Mouse (Mus musculus) Patski (cell line): ENCODE results near the gene Nudt4. TPM values are rescaled to one million over a fixed set of nuclear protein-coding genes. Genes with fewer than 3 reads are reported as not detected.

Source experiments
- ATAC-seq: fragments of 100-300 bp; one replicate; pipeline ENCODE4 v1.8.0; 2021
- CTCF ChIA-PET: fragments of 350-600 bp; sonication (Branson Sonifier 250); formaldehyde crosslinking; loops from one replicate; lab custom pipeline; 2022; ENCODE audit warnings: inconsistent platforms; lab: Charles Lee
- POLR2A ChIA-PET: fragments of 350-600 bp; sonication (Branson Sonifier 250); formaldehyde crosslinking; loops from one replicate; lab custom pipeline; 2022; ENCODE audit warnings: antibody characterized with exemption, inconsistent platforms; lab: Charles Lee
- DNase-seq: peaks from one replicate; pipeline ENCODE4 v3.0.0-alpha.2; 2011; ENCODE audit warnings: low read depth, low spot score
- H3K27me3 ChIP-seq: fragments of 371-371 bp; one replicate; pipeline ENCODE4 v1.5.1; 2021
- CTCF ChIP-seq: fragments of 100-300 bp; IDR thresholded peaks from one replicate; pipeline ENCODE4 v1.5.1; 2021
- in situ Hi-C: fragments of 300-500 bp; cut with MboI; formaldehyde crosslinking; loops from 3 replicates; pipeline ENCODE4 v1.11.1; 2018; ENCODE audit warnings: low pct_unique_long_range_greater_than_20kb, mixed read lengths
- polyA plus RNA-seq: library from polyadenylated mRNA; unstranded; gene quantifications from one replicate; pipeline ENCODE4 v1.2.3, GENCODE M21; 2021

Nudt4 gene
- polyA plus RNA-seq, 1 experiment from 2014 or later = 68.6 TPM

- H3K27me3 ChIP-seq = no peaks in the 10 kb centered on the region
- CTCF ChIA-PET = no interaction called here
- in situ Hi-C loops = no loop called here
- no peak for DNase-seq
- POLR2A ChIA-PET = no interaction called here
- no peak for ATAC-seq
- TF ChIP-seq CTCF = no peak
Observed at GRCm38 (mm10) chr10:95591257-95591656, 27.3 kb upstream of the Nudt4 start.

DNA sequence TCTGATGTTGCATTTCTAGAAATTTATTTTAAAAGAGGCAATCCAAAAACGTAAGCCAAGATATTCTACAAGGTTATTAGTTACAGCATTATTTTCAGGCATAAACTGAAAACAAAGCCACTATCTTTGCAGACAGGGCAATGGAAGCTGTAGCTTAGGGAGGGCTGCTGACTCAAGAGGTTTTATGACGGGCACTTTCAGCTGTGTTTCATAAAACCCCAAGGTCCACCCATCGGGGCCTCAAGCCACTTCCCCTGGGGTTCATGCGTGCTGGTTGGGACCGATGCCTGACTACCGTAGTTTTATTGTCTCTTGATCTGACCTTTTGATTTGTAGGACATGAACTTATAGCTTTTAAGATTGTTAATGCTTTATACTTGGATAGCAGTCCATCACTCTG is 26.2 kb upstream of the Nudt4 start:
- no peaks in the 10 kb centered on the region for H3K27me3 ChIP-seq
- CTCF ChIA-PET = interaction anchor here (0.6 kb wide), 1 partner anchor 10 kb away, joined by 3 read pairs; no protein-coding TSS in a partner anchor
- in situ Hi-C loops = no loop called here
- ATAC-seq = no peak
- POLR2A ChIA-PET = no interaction called here
- TF ChIP-seq CTCF = no peak
- no peak for DNase-seq

GRCm38 (mm10) chr10:95589196-95589595 is 25.2 kb upstream of the Nudt4 start:
- ChIA-PET POLR2A (no interaction called here), CTCF (no interaction called here)
- DNase-seq (no peak), ATAC-seq (no peak)
- H3K27me3 ChIP-seq = no peaks in the 10 kb centered on the region
- in situ Hi-C loops = no loop called here
- no peak for TF ChIP-seq CTCF

GRCm38 (mm10) chr10:95587509-95588220 is 23.7 kb upstream of the Nudt4 start:
- no peaks in the 10 kb centered on the region for H3K27me3 ChIP-seq
- ChIA-PET POLR2A (interaction anchor here (0.6 kb wide), 1 partner anchor 338 kb away, joined by 4 read pairs; no protein-coding TSS in a partner anchor), CTCF (no interaction called here)
- no peak for ATAC-seq
- no peak for TF ChIP-seq CTCF
- DNase-seq = no peak
- in situ Hi-C loops = no loop called here

DNA sequence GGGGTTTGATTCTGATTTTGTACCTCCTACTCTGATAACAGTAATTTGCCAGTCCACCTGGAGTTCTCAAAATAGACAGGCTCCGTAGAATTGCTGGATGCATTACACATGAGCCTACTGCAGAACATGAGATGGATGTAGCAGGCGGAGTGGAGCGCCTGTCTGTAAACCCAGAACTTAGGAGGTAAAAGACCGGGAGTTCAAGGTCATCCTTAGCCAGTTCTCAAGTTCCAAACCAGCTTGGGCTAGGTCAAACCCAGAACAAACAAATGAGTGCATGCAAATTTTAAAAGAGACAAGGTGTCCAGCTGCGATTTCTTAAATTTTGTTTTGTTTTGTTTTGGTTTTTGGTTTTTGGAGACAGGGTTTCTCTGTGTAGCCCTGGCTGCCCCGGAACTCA is 21.6 kb upstream of the Nudt4 start:
- TF ChIP-seq CTCF = no peak
- DNase-seq (no peak), ATAC-seq (no peak)
- ChIA-PET POLR2A (no interaction called here), CTCF (no interaction called here)
- H3K27me3 ChIP-seq = no peaks in the 10 kb centered on the region
- in situ Hi-C loops = no loop called here

GRCm38 (mm10) chr10:95577567-95577950 is 13.6 kb upstream of the Nudt4 start:
- in situ Hi-C loops = no loop called here
- TF ChIP-seq CTCF = no peak
- ATAC-seq = no peak
- no peak for DNase-seq
- CTCF ChIA-PET = no interaction called here
- H3K27me3 ChIP-seq = no peaks in the 10 kb centered on the region
- POLR2A ChIA-PET = no interaction called here

DNA sequence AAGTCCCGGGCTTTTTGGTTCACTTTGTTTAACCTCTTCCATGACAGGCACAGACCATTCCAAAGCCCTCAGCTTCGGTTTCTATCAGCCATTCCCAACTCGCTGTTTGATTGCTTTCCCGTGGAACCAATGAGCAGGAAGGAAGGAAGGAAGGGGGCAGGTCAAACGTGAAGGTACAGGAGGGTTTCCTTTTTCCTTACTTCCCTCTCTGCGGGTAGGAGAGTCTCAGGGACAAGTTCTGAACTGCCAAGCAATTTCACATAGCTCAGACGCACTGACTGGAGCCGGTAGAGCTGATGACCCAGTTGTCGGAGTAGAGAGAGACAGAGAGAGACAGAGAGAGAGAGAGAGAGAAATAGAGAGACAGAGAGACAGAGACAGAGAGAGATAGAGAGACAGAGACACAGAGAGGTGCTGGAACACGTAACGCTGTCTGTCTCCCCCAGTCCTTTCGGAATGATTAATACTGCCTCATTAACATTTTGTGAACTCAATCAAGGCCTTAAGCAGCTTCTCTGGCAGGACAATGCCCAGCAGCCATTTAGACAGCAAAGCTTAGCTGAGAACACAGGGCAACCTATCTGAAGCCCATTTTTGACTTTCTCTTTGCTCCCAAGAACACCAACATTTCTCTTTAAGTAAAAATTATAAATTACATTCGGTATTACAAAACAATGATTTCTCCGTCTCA is 13.1 kb upstream of the Nudt4 start:
- in situ Hi-C loops = no loop called here
- ChIA-PET POLR2A (no interaction called here), CTCF (no interaction called here)
- DNase-seq (no peak), ATAC-seq (no peak)
- H3K27me3 ChIP-seq = no peaks in the 10 kb centered on the region
- no peak for TF ChIP-seq CTCF

DNA sequence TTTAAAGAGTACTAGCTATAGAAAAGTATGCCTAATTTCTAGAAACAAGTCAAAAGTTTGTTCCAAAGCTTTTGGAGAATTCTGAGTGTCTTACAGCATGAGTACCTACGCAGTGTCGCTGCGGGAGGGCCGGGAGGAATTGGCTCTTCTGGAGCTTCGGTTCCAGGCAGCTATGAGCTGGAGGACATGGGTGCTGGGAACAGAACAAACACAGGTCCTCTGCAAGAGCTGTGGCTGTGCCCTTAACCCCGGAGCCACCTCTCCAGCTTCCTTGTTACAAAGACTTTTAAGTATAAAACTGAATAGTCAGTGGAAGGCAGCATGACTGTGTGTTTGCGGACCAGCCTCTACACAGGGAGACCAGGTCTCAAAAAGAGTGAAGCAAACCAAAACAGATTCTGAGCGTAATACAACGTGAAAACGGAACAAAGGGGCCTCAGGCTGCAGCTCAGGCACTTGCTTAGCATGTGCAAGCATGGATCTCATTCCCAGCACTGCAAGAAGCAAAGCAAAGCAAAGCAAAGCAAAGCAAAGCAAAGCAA is 12.0 kb upstream of the Nudt4 start:
- no peak for ATAC-seq
- CTCF ChIA-PET = no interaction called here
- DNase-seq = no peak
- no peak for TF ChIP-seq CTCF
- no peaks in the 10 kb centered on the region for H3K27me3 ChIP-seq
- POLR2A ChIA-PET = no interaction called here
- in situ Hi-C loops = no loop called here

DNA sequence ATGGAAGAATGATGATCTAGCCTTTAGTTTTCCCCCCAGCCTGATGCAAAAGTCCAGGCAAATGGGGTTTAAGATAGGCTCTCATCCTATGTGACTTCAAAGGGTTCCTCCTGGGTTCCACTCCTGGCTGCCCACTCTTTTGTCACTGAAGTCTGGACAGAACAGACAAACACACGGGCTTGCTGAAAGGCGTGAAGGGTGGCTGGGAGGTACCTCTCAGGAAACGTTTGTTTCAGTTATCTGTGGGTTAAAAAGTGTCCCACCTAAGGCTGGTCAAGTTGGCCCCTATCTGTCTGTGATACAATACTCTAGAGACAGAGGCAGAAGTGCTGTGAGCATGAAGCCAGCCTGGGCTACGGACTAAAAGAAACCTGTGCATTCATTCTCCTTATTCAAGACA is 11.0 kb upstream of the Nudt4 start:
- POLR2A ChIA-PET = no interaction called here
- CTCF ChIA-PET = no interaction called here
- DNase-seq (no peak), ATAC-seq (no peak)
- in situ Hi-C loops = no loop called here
- no peaks in the 10 kb centered on the region for H3K27me3 ChIP-seq
- no peak for TF ChIP-seq CTCF

- ATAC-seq = no peak
- in situ Hi-C loops = loop anchor here (10.0 kb wide), 1 partner anchor 155 kb away; no protein-coding TSS in a partner anchor
- ChIA-PET CTCF (no interaction called here), POLR2A (interaction anchor here (0.7 kb wide), 1 partner anchor 250 kb away, joined by 3 read pairs; no protein-coding TSS in a partner anchor)
- no peak for TF ChIP-seq CTCF
- H3K27me3 ChIP-seq = no peaks in the 10 kb centered on the region
- no peak for DNase-seq
Observed at GRCm38 (mm10) chr10:95569441-95569840, 5.5 kb upstream of the Nudt4 start.

GRCm38 (mm10) chr10:95568016-95568415 is 4.1 kb upstream of the Nudt4 start:
- ChIA-PET POLR2A (no interaction called here), CTCF (no interaction called here)
- ATAC-seq (no peak), DNase-seq (no peak)
- TF ChIP-seq CTCF = no peak
- in situ Hi-C loops = loop anchor here (10.0 kb wide), 1 partner anchor 157 kb away; no protein-coding TSS in a partner anchor
- no peaks in the 10 kb centered on the region for H3K27me3 ChIP-seq
